Mouse (Mus musculus): Measurements from ENCODE around the gene Atrn. TPM values are rescaled to one million over a fixed set of nuclear protein-coding genes. Genes with fewer than 3 reads are reported as not detected.

Gene Atrn
- total RNA-seq, 2 experiments from 2014 or later, result 113 TPM

DNA sequence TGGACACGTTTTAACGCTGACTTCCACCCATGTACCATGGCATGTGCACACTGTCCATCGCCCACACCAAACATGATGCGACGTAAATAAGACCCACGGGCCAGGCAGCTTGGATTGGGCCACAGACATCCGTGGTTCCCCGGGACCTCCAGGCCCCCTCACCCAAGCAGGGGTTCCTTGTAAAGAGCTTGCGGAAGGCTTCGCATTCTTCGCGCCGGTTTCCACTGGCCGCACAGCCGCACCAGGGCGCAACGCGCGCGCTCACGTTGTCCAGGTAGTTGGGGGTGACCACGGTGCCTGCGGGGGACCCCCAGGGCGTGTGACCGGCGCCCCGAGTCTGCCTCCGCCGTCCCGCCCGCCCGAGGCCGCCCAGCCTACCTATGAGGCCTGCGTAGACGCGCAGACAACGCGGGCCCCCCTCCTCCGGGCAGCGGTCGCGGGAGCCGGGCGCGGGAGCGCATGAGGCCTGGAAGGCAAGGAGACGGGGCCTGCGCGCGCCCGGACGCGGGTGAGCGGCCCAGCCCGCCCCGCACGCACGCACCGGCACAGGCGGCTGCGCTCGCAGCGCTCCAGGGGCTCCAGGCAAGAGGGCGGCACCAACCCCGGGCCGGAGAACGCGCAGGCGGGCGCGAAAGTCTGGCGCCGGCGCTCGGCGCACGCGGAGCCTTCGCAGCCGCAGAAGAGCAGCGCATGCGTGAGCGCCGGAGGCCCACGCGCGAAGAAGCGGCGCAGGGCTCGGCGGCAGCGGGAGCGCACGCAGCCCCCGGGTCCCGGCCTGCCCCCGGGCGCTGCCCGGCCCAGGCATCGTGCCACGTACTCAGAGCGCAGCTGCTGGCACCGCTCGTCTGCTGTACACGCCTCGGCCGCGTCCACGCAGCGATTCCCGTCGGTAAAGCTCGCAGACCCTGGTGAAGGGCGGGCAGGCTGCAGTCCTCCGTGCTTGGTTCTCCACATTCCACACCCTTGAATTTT, 134.8 kb downstream of the Atrn start:
- peak; percentile 80 to 86 for DNase-seq

DNA sequence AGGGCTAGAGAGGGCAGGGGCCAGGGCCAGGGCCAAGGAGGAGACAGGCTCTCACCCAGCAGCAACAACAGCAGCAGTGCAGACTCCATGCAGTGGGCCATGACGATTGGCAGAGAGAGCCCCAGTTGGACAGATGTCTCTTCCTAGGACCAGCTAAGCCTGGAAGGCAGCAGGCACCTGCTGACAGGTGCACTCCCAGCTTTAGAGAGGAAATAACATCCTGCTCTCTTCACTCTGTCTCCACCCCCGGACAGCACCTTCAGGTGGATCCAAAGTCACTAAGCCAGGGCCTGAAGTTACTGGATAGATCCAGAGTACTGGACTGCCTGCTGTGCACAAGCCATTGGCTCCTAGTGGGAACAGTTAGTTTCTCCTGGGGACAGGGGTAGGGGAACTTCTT, 136.7 kb downstream of the Atrn start, which contains the start of gene Gfra4:
Gene Gfra4 (minus strand): TSS at position 101 of the 400 bp plus-strand sequence.
- no peak for DNase-seq

DNA sequence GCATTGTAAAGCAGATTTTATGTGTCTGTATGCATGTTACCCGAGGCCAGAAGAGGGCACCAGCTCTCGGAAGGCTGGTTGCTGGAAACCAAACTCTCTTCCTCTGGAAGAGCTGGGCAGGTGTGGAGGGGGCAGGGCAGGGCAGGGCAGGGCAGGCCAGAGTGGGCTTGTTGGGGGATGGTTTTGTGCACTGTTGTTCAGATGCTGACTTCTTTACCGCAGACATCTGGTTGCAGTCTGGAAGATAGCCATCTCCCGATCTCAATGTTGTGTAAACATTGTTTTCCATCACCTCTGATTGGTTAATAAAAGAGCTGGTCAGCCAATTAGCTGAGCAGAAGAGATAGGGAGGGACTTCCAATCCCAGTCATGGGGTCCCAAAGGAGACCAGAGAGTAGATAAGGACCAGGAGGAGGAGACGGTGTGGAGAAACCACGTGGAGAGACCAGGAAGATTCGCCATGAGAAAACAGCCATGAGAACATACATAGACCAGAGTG, 138.1 kb downstream of the Atrn start:
- no peak for DNase-seq

DNA sequence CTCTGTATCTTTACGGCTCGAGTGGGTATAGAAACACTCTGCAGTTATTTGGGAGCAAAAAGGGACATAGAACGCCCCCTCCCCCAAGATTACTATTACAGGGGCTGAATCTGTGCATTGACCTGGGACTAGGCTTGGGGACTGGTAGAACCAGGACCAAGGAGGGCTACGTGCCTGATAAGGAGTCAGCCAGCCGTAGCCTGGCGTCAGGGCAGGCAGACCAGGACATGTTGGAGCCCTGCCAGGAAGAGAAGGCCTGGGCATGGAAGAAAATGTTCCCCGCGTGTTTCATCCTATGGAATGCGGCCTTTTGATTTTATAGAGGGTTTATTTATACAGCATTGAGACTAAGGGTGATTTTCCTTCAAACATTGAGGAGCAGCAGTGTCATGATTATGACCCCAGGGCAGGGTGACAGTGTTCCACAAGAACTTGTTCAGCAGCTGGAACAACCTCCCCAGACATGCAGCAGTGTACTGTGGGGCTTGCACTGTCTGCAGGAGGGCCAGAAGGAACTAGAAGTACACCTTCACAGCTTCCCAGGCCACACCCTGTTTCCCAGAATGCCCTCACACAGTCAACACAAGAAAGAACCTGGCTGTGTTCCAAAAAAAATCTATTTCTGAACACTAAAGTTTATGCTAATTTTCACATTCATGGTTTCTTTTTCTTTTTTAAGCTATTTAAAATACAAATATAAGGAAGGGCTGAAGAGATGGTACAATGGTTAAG, 138.9 kb downstream of the Atrn start:
- DNase-seq, result no peak

DNA sequence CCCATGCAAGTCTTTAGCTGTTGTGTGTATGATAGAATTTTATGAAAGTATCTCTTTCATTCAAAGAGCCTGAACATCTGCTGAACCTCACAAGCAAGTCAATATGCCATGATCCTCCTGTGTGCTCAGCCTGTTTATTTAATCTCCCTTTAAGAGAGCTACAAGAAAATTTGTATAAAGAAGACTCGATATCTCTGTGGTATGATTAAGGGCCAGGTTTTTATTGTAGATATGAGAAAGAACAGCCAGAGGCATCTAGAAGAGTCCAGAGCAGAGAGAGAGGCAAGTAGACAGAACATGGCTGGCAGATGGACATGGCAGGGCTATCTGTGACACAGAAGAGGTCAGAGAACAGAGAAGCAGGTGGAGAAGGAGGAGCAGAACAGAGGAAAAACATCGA, 139.7 kb downstream of the Atrn start:
- DNase-seq, result no peak

DNA sequence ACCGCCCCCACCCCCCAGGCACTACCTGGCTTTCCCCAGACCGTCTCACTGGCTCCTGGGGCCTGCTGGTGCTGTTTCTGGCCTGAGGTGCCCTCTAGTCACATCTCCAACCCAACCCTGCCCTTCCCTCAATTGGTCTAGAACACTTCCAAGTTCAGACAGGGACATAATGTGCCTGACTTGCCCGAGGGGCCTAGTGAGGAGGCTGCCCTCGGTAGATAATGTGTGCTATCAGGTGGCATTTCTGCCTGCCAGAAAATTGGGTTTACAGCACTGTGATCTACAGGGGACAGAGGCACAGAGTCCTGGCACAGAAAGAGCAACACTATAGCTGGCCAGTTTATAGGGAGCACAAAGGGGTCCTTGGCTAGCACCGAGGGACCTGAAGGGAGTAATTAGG, 145.7 kb downstream of the Atrn start:
- no peak for DNase-seq

DNA sequence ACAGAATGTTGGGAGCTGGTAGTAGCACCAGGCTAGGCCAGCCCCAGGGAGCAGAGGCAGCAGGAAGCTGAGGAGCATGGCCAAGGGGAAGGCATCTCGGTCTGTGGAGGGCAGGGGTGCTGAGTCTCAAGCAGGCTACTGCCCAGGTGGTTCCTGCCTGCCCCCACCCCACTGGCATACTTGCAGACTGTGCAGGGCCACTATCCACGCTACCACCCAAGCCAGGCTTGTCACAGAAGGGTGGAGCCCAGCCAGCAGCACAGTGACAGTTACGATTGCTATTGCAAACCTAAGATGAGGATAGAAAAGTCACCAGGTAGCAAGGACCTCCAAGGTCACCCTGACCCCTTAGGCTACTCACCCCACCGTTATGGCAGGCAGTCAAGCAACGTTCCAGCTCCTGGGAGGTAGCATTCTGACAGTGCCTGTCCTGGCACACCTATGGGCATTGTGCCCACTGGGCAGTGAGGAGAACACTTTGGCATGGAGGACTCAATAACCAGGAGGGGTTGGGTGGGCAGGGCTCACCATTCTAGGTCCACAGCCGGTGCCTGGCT, 146.6 kb downstream of the Atrn start:
- DNase-seq, result no peak

DNA sequence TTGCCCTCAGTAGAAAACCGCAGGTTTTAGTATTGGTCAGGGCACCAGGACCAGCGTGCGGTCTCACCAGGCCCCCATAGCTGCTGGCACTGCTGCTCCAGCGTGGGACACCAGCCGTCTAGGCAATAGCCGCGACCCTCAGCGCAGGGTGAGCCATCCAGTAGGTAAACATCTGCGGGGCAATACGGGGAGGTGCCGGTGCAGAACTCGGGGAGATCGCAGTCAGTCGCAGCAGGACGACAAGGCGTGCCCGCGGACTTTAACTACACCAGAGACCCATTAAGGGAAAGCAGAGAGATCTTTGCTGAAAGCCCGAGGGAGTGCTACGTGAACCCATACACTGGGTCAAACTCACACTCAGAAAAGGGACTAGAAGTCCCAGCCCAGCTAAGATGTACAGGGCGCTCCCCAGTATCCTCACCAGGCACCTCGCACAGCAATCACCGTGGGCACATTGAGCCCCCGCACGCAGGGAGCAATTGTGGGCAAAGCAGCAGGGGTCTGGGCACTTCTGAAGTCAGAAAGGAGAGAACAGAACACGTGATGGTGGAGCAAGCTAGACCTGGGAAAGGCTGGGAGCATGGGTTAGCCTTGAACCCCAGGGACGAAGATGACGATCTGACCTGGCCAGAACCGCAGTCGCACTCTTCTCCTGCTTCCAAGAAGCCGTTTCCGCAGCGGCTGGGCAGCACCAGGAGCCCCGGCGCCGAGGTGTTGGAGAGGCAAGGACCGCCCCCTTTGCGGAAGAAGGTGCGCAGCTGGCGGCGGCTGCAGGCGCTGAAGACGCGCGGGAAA, 147.8 kb downstream of the Atrn start:
- no peak for DNase-seq

DNA sequence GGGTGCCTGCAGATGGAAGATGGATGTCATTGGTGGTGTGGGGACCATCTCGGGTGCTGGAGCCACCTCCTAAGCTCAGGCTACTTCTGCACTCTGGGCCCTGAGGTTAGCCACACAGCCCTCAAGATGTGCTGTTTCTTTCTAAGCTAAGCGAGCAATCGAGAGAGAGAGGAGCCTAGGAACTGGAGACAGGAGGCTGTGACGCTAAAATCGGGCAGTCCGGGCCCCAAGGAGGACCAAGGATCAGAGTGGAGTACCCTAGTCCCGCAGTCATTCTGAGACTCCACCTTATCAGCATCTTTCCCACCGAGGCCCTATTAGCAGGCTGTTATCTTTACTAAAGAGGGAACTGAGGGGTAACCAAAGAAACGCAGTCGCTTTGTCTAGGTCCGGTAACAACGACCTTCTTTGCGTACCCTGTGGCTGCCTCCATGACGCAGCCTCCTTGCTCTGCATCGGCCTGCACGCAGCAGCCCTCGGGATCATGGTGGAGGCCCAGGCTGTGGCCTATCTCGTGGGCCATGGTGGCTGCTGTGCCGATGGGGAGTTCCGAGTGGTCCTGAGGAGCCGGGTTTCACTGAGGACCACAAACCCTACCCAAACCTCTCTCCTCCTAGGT, 148.5 kb downstream of the Atrn start:
- DNase-seq, result no peak

DNA sequence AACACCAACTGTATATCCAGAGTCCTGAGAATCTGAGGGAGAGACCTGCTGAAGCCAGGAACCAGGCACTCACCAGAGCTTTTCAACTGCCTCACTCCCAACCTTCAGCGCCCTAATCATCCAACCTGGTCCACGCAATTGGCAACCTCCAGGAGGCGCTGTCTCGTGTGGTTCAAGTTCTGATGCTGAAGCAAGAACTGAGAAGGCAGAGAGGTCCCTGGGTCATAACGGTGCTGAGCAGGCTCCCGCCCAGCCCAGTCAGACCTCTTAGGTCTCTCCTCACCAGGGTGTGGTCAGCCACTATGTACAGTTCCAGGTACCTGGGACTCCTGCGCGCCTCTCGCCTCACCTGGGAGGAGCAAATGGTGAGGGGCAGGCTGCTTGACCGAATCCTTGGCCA, 149.3 kb downstream of the Atrn start:
- DNase-seq, result no peak

DNA sequence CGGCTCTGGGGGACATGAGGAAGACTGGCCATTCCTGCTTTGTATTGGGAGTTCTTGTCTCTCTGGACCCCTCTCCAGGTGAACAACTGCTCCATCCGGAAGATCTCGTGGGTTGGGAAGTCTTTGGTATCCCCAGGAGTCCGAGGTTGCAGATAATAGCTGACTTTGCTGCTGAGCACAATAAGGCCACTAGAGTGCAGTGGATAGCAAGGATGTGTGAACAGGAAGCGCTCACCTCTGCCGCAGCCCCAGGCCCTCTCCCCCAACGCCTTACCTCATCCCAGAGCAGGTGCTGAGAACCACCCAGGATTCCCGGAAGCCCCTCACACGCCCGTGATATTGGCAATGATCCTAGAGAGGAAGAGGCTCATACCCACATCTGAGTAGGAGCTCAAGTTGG, 149.9 kb downstream of the Atrn start:
- no peak for DNase-seq

DNA sequence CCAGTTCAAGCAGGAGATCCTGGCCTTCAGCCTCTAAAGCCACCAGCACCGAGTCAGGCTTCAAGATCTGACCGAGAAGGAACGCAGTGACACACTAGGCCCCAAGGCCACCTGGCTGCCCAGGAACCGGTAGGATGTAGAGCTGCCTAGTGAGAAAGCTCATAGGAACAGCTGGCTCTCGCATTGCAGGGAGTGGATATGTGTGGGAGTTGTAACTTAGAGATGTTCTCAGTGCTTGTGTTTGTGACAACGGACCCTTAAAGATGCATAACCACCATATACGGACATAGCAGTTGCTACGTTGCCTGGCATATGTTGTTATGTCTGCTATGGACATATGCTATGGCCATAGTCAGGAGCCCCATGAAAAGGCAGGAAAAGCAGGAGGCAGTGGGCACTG, 152.4 kb downstream of the Atrn start:
- DNase-seq, result no peak

DNA sequence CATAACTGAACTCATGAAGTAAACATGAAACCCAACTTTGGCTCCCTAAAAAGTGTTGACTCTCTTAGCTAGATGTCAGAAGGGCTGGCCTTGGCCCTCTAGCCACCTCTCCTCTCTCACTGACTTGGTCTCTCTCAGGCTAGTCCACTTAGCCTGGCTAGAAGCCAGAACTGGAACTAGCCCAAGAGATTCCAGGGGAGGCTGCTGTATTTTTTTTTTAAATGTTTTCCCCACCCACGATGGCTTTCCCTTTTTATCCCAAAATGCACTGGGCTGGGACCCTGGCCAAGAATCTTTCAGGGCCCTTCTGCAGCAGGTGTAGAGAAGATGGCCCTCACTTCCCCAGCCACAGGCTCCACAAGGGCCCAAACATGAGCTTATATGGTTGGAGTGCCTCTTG, 153.1 kb downstream of the Atrn start:
- DNase-seq, result no peak

DNA sequence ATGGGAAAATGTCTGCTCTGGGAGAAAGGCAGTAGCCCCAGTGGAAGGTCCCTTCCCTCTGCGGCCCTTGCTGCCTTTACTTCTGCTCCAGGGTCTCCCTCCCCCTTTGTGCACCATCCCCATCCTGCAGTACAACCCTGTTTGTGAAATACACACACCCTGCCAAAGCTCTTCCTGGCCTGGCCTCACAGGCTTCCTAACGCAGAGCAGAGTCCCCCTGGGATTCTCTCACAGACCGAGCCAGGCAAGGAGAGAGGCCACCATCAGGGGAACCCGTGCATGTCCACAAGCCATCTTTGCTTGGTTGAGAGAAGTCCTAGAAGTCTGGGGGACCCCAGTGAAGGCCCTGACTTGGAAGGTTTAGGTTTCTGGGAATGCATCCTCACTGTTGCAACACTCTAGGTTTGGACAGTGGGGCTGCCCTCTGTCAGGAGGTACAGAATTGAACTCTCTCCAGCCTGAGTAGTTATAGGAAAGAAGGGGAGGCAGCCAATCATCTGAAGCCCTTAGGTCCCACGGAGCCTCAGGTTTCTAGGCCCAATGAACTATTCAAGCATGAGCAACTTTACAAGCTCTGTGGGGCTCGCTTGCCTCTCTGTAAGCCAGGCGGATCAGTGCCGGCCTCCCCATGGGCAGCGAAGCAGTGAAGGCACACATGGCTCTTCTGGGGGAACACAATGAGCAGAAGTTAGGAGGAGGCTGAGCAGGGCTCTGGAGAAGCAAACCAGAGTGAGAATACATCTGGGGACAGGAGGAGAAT, 153.7 kb downstream of the Atrn start:
- DNase-seq, result no peak

DNA sequence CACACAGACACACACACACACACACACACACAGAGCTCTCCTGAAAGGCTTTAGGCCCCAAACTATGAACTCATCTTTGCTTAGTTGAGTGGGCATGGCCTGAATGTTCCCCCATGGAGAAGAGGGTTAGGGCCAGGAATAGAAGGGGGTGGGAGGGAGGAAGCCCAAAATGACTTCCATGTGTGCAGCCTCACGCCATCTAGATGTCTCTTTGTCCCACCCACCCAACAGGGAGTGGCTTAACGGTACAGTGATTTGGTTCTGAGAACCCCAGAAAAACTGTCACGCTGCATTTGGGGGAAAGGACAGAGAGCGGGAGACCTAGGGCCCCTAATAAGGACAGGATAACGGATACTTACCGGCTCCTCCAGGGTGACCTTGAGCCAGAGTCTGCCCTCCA, 154.5 kb downstream of the Atrn start:
- no peak for DNase-seq

DNA sequence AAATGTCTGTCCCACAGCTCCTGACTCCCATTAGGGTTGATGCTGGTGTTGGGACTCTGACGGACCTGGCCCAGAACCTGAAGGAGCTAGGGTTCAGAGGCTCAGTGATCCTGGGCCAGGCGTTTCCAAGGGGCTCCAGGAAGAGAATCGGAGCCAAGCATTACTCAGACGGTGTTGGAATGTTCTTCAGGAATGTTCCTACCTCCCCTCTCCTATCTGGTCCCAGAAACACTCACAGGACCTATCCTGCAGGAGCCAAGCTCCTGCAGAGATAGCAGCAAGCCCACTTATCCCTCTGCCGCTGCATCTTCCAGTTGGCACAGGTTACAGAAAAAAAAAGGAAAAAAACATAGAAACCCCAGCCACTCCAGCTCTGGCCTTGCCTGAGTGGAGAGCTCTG, 155.3 kb downstream of the Atrn start:
- DNase-seq, result no peak

DNA sequence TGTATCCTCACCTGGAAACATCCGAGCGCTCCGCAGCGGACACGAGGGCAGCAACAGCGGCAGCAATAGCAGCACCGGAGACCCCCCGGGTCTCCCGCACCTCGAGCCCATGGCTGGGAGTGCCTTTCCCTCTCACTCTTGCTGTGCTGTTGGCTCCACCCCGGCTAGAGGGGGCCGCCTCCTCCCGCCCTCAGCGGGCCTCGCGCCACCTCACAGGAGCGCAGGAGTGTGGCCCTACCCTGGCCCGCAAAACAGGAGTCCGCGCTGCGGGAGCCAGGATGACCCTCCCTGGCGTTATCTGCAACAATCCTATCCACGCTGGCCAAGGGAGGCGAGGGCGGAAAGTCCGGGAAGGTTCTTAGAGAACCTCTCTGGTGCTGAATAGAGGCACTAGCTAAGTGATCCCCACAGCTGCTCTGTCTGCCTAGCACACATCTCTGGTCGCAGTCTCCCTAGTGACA, 157.1 kb downstream of the Atrn start, which contains the start of gene Adam33:
Gene Adam33 (minus strand): TSS at position 411 of the 461 bp plus-strand sequence.
- no peak for DNase-seq

DNA sequence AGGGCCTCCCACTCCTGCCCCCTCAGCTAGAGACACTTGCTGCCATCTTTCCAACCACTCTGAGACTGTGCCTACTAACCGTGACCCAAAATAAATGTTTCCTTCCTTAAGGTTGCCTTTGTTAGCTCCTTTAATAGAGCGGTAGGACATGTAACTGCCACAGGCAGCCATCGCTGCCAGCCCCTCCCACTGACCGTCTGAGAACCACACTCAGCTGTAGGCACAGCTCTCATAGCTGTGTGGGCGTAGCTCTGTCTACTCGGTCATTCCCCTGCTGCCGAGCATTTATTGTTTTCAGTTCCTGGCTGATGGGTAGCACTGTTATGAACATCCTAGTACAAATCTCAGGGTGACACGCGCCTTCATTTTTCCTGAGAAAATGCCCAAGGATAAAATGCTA, 160.0 kb downstream of the Atrn start:
- no peak for DNase-seq

DNA sequence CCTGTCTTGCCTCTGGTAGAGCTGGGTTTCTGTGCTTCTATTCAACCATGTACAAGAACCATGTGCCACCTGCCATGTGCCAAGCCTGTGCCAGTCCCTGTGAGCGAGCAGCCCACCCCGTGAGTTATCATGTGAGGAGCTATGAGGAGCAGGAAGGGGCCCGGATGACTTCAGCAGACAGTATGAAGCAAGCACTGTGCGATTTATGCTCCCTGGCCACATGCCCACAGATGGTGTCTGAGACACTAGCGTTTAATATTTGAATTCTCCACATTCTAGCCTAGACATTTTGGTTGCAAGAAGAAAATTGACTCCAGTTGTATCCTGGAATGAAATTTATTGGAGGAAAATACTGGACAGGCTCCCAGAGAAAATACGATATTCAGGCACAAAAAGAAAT, 161.2 kb downstream of the Atrn start:
- DNase-seq, result peak in 1 of 2 experiments; percentile 17

DNA sequence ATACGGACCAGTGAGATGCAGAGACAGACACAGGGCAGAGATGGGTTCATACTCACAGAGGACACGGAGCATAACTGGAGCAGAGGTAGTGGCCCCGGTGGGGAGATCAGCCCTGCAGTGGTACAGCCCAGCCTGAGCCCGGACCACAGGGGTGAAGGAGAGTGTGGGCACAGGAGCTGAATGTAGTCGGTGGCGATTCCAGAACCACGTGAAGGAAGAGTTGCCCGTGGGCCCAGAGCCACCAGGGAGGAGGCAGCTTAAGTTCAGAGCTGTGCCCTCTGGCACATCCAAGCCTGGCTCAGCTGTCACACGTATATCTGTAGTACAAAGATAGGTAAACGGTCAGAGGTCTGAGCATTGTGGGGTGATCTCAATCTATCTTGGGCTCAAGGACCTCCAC, 166.2 kb downstream of the Atrn start:
- no peak for DNase-seq

Data from layer of hippocampus, postnatal 36 days (tissue).